Mouse (Mus musculus): ENCODE measurements at regions not wholly inside any gene's neighbourhood (a gene's known extent, or its start where the extent isn't known, plus 50 kb on each side); places are given as distances from the start of the nearest gene placed in this dataset.

DNA sequence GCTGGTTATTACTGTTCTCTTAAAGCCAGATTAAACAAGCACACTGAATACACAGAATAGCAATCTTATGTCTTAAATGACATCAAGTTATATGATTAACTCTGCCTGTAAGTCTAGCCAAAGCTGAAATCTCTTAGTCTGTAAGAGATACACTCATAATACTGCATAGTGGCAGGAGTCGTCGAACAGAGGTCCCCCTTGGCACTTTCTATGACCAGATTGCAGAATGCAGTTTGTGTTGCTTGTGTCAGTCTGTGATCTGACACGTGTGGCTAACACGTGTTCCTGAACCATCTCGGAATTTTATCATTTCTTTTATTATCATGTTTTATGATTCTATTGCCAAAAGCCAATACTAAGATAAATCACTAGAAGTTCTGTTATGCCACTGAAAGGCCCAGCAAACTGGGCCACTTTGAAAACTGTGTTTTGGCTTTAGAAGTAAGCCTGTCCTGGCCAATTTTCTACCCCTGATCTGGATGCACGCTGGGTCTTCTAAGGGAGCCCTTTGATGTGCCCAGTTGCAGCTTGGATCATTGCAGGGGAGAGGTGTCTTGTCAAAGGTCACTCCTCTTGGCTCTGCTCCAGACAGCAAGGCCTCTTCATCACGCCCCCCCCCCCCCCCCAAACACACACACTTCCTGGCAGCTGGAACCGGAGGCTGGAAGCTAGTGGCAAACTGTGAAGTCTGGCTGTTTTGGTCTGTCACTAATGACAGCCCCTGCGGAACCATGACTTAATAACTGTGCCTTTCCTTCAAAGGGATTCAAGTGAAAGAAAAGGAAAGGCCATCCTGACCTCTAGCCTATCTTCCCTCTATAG, 648.4 kb downstream of the Fgf12 start:
- TF ChIP-seq MAFK (IDR thresholded peaks at IDR 0.05; ENCODE audit: insufficient read depth, low read depth, low read length) (no peak), HCFC1 (IDR thresholded peaks at IDR 0.05; ENCODE audit: borderline replicate concordance, insufficient read depth, low read length) (no peak)
